Mouse (Mus musculus) CH12.LX (cell line): Measurements from ENCODE around the gene Aplp1.

ENCODE experiments used
- CTCF ChIP-seq, 2 experiments: IDR thresholded peaks in 1 of 2; conservative IDR thresholded peaks in 1 of 2; 2 replicates each; pipeline ENCODE4 v1.5.1; 2011 to 2012; ENCODE audit warnings: low read depth in 2 of 2, low read length in 2 of 2, improper control_type of control experiment in 1 of 2, inconsistent platforms in 1 of 2, mild to moderate bottlenecking in 1 of 2, moderate library complexity in 1 of 2
- POLR2A ChIP-seq: IDR thresholded peaks from 2 replicates; pipeline ENCODE4 v1.6.1; 2011; ENCODE audit warnings: low read depth, mild to moderate bottlenecking, improper control_type of control experiment, low read length
- UBTF ChIP-seq: IDR thresholded peaks from 2 replicates; pipeline ENCODE4 v1.6.1; 2012; ENCODE audit warnings: low read depth, mild to moderate bottlenecking, inconsistent platforms, low read length, improper control_type of control experiment, moderate library complexity

DNA sequence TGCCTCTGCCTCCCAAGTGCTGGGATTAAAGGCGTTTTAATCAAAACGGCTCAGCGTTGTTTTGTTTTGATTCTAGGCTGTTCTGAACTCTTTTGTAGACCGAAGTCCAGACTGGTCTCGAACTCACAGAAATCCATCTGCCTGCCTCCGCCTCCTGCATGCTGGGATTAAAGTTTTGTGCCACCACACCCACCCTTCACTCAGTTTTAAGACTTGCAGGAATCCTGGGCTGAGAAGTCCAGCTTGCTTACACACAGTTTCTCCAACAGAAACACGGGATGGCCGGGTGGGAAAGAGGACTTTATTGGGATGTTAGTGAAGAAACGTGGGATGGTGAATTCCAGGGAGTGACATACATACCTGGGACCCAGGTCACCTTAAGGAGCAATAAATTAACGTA is 10.6 kb downstream of the Aplp1 start:
- TF ChIP-seq UBTF (no peak), POLR2A (no peak), CTCF (conservative IDR thresholded peaks at IDR 0.05 in 1 of 2, IDR thresholded peaks at IDR 0.05 in 1 of 2; ENCODE audit: low read depth in 2 of 2, low read length in 2 of 2) (no peak)
